15 mouse cellular contexts compared by ENCODE assay signal in the genomic region with DNA sequence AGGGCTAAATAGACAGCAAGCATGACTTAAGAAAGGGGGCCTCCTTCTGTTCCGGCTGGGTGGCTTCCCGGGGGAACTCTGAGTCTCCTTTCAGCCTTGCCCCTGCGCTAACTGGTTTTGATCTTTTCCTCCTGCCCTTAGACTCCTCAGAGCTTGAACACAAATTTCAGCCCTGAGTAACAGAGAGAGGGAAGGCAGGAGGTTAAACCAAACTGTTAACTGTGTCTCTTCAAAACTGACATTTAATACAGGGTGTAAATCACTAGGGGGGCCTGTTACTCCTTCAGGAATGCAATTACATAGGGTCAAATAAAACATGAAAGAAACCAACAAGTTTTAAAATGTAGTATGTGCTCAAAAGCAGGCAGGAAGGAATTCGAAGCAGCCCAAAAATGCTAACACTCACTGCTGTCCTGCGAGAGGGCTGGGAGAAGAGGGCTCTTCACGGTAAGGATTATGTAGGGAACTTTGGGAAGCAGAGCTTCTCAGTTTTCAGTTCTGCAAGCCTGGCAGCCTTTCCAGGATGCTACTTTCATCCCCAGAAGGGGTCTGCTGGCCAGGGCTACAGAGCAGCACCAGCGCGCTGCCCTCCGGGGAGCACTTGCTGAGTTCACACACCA. TPM values are rescaled to one million over a fixed set of nuclear protein-coding genes. Genes with fewer than 3 reads are reported as not detected.
DNase-seq lines count a peak whose midpoint lies in the region; ATAC-seq and TF ChIP-seq lines count a peak whose summit lies in the region.
"Had no signal": no experiment of that assay in that cellular context is flagged by ENCODE, and none has a peak within 500 bp of the region (broad histone marks: within the 10 kb centered on the region; RNA-seq: fewer than 3 reads in every experiment).

No protein-coding gene starts in this region.

- no peaks in the 10 kb centered on the region for H3K9me3 ChIP-seq in embryonic facial prominence, embryonic 11.5 days (replicated peaks; ENCODE audit: control insufficient read depth, low read length)
- H3K9me3 ChIP-seq in limb, embryonic 15.5 days: no peaks in the 10 kb centered on the region

- WGBS in kidney, adult 2 months: 25% methylated on average over 9 of the region's 9 CpGs
- 11% methylated on average over 9 of the region's 9 CpGs for WGBS in embryonic facial prominence, embryonic 11.5 days
- WGBS in limb, embryonic 15.5 days: 7% methylated on average over 9 of the region's 9 CpGs

- DNase-seq in kidney, adult 2 months: peak; percentile 4
- no peak for DNase-seq in kidney, adult 9 months
- DNase-seq in Patski (ENCODE audit: low read depth, low spot score): peak; percentile 61
- DNase-seq in embryonic facial prominence, embryonic 11.5 days (ENCODE audit: low spot score): peak; percentile 52
- no peak for DNase-seq in right cerebral cortex, postnatal 14 days
- no peak for DNase-seq in adrenal gland, postnatal 14 days
- DNase-seq: adrenal gland, postnatal 10 days; cerebellum, postnatal 10 days; gastrocnemius, adult 2 months; liver, postnatal 0 days had no signal

- H3K27ac ChIP-seq in kidney, adult 2 months (ENCODE audit: insufficient read depth, low read depth, low read length): no peak overlapping the region
- H3K27ac ChIP-seq in embryonic facial prominence, embryonic 11.5 days (replicated peaks; ENCODE audit: low read depth, low read length): 0 out of 2 replicates have a peak overlapping the region, but pooled peaks have one; percentile 9
- H3K27ac ChIP-seq in limb, embryonic 15.5 days: peak overlapping the region; percentile 54; the same call in 1 of the 2 replicates
- H3K27ac ChIP-seq: gastrocnemius, adult 2 months had no signal

- H3K4me2 ChIP-seq in embryonic facial prominence, embryonic 11.5 days (ENCODE audit: low read depth, low read length): no peak overlapping the region; the same call in 1 of the 2 replicates
- peak overlapping the region; percentile 24; the same call in 1 of the 2 replicates for H3K4me2 ChIP-seq in limb, embryonic 15.5 days

- POLR2A ChIA-PET in Patski (lab: Charles Lee): interaction anchor here (0.9 kb wide), 1 partner anchor 18 kb away, joined by 3 read pairs; no protein-coding TSS in a partner anchor

- in situ Hi-C loops in Patski (cut with MboI; ENCODE audit: low pct_unique_long_range_greater_than_20kb): no loop called here

- no peaks in the 10 kb centered on the region for H3K36me3 ChIP-seq in kidney, adult 2 months (ENCODE audit: control insufficient read depth, insufficient read depth, low read length)
- H3K36me3 ChIP-seq in embryonic facial prominence, embryonic 11.5 days (replicated peaks; ENCODE audit: control insufficient read depth, insufficient read depth, low read depth, low read length): no peaks in the 10 kb centered on the region
- no peaks in the 10 kb centered on the region for H3K36me3 ChIP-seq in limb, embryonic 15.5 days

- no peak overlapping the region for H3K4me3 ChIP-seq in kidney, adult 2 months (ENCODE audit: insufficient read depth, low read depth, low read length)
- H3K4me3 ChIP-seq in embryonic facial prominence, embryonic 11.5 days (ENCODE audit: low read depth, low read length): no peak overlapping the region
- peak overlapping the region; percentile 9; the same call in 1 of the 2 replicates for H3K4me3 ChIP-seq in limb, embryonic 15.5 days
- H3K4me3 ChIP-seq: gastrocnemius, adult 2 months had no signal

- no peaks in the 10 kb centered on the region for H3K4me1 ChIP-seq in kidney, adult 2 months (ENCODE audit: control insufficient read depth, insufficient read depth, low read length)
- no peaks in the 10 kb centered on the region for H3K4me1 ChIP-seq in embryonic facial prominence, embryonic 11.5 days (ENCODE audit: control insufficient read depth, insufficient read depth, low read length)
- peaks cover 10% of the 10 kb centered on the region for H3K4me1 ChIP-seq in limb, embryonic 15.5 days

- ATAC-seq in Patski: peak; percentile 88
- ATAC-seq in embryonic facial prominence, embryonic 11.5 days (replicated peaks; ENCODE audit: insufficient number of reproducible peaks, low FRiP score, low TSS enrichment, low read depth): no peak
- ATAC-seq in limb, embryonic 15.5 days (ENCODE audit: insufficient number of reproducible peaks, low FRiP score, low TSS enrichment, low read depth): peak; percentile 55; the same call in 1 of the 2 replicates
- no peak for ATAC-seq in megakaryocyte, adult 5-6 weeks (ENCODE audit: poor library complexity, severe bottlenecking)
- ATAC-seq: liver, postnatal 0 days had no signal

- no peak overlapping the region for H3K9ac ChIP-seq in embryonic facial prominence, embryonic 11.5 days (replicated peaks; ENCODE audit: low read length)
- no peak overlapping the region for H3K9ac ChIP-seq in limb, embryonic 15.5 days
- H3K9ac ChIP-seq: liver, postnatal 0 days had no signal

- no peak for TF ChIP-seq CTCF in kidney, adult 2 months (conservative IDR thresholded peaks at IDR 0.05; ENCODE audit: insufficient read depth, insufficient read length, low read depth, low read length)
- TF ChIP-seq CTCF in Patski (IDR thresholded peaks at IDR 0.05): no peak

- no peak for TF ChIP-seq POLR2A in kidney, adult 2 months (IDR thresholded peaks at IDR 0.05; ENCODE audit: low read depth, low read length)

- H3K27me3 ChIP-seq in kidney, adult 2 months (replicated peaks; ENCODE audit: control insufficient read depth, insufficient read depth, low read length): no peaks in the 10 kb centered on the region
- H3K27me3 ChIP-seq in Patski: no peaks in the 10 kb centered on the region
- no peaks in the 10 kb centered on the region for H3K27me3 ChIP-seq in embryonic facial prominence, embryonic 11.5 days (ENCODE audit: control insufficient read depth, insufficient read depth, low read length)
- H3K27me3 ChIP-seq in limb, embryonic 15.5 days: no peaks in the 10 kb centered on the region

- CTCF ChIA-PET in Patski (lab: Charles Lee): interaction anchor here (0.8 to 1.6 kb wide), 3 partner anchors 30 to 287 kb away, joined by 3 to 4 read pairs (median 3); no protein-coding TSS in a partner anchor

RNA-seq across cellular contexts. Expression of a gene that starts 46.1 kb away (rescaled TPM):
- polyA plus RNA-seq in kidney, adult 2 months (2012; rRNA removed): 134 and 149 TPM in 2 replicates
- 7.3 TPM for polyA plus RNA-seq in Patski (2021)
- polyA plus RNA-seq in embryonic facial prominence, embryonic 11.5 days (2014; fragmentation: Nextera tagmentation; extraction: Ambion mirVana): 19.5 and 34.6 TPM in 2 replicates
- polyA plus RNA-seq in limb, embryonic 15.5 days (2015; fragmentation: Nextera tagmentation; extraction: Ambion mirVana): 30.9 and 42.4 TPM in 2 replicates
- total RNA-seq in adrenal gland, postnatal 14 days (2021): 6.2 and 9.4 TPM in 2 replicates
- 0.74 TPM in 1 of 2 replicates, not detected in the other for total RNA-seq in megakaryocyte, adult 5-6 weeks (2015)
- total RNA-seq in megakaryocyte, adult 5-6 weeks (2017): not detected in 2 replicates

RNA-seq across cellular contexts. Expression of a gene that starts 57.4 kb away (rescaled TPM):
- 34.5 and 40.3 TPM in 2 replicates for polyA plus RNA-seq in kidney, adult 2 months (2012; rRNA removed)
- polyA plus RNA-seq in Patski (2021): not detected
- not detected in 2 replicates for polyA plus RNA-seq in embryonic facial prominence, embryonic 11.5 days (2014; fragmentation: Nextera tagmentation; extraction: Ambion mirVana)
- 0.28 TPM in 1 of 2 replicates, not detected in the other for polyA plus RNA-seq in limb, embryonic 15.5 days (2015; fragmentation: Nextera tagmentation; extraction: Ambion mirVana)
- total RNA-seq in adrenal gland, postnatal 14 days (2021): not detected in 2 replicates
- not detected in 2 replicates for total RNA-seq in megakaryocyte, adult 5-6 weeks (2015)
- total RNA-seq in megakaryocyte, adult 5-6 weeks (2017): not detected in 2 replicates
- total RNA-seq: adrenal gland, postnatal 10 days; gastrocnemius, adult 2 months; layer of hippocampus, adult 8-10 months had no signal
- polyA plus RNA-seq: liver, postnatal 0 days; neural tube, embryonic 11.5 days; urinary bladder, adult 2 months had no signal

Comparison
In these comparisons a context has a peak if more than half of its experiments do, and no peak if none do; other contexts are left out.
1. DNase-seq: peak in kidney, adult 2 months (single experiment), Patski (single experiment) and embryonic facial prominence, embryonic 11.5 days (single experiment); none in kidney, adult 9 months (single experiment), right cerebral cortex, postnatal 14 days (single experiment) and adrenal gland, postnatal 14 days (single experiment).
2. ATAC-seq: peak in Patski (single experiment) and limb, embryonic 15.5 days (single experiment); none in embryonic facial prominence, embryonic 11.5 days (single experiment) and megakaryocyte, adult 5-6 weeks (single experiment).
3. RNA of a gene that starts 57.4 kb away (polyA plus RNA-seq): 34.5 to 40.3 TPM in kidney, adult 2 months; 0.28 TPM in limb, embryonic 15.5 days, not detected in Patski (single experiment) and not detected in embryonic facial prominence, embryonic 11.5 days; every median in the first group is over 10 times any median in the second.